Mouse (Mus musculus): ENCODE measurements around the gene Tbc1d1. TPM values are rescaled to one million over a fixed set of nuclear protein-coding genes. Genes with fewer than 3 reads are reported as not detected.
A peak's percentile ranks its signal among the peaks of the same experiment; 100 is the strongest.

The Tbc1d1 gene
- polyA plus RNA-seq, 1 experiment from 2014 or later = 11.6 TPM

- Histone ChIP-seq H3K9ac (ENCODE audit: low read length) (peak overlapping the region; percentile 67), H3K4me1 (ENCODE audit: control insufficient read depth, insufficient read depth, low read length) (peaks cover 5% of the 10 kb centered on the region; the same call in 1 of the 2 replicates), H3K36me3 (ENCODE audit: control insufficient read depth, insufficient read depth, low read length) (no peaks in the 10 kb centered on the region), H3K27me3 (replicated peaks; ENCODE audit: control insufficient read depth, insufficient read depth, low read length) (peaks cover 6% of the 10 kb centered on the region), H3K4me2 (ENCODE audit: low read length) (peak overlapping the region; percentile 100), H3K4me3 (ENCODE audit: low read depth, low read length) (peak overlapping the region; percentile 66), H3K9me3 (replicated peaks; ENCODE audit: control insufficient read depth, low read length) (no peaks in the 10 kb centered on the region), H3K27ac (ENCODE audit: low read depth, low read length) (no peak overlapping the region)
- DNase-seq (ENCODE audit: low spot score) = peak; percentile 61
- peak; percentile 69 for ATAC-seq
- WGBS = under 1% methylated on average over 39 of the region's 39 CpGs
Measured at GRCm38 (mm10) chr5:64159065-64159780, 3.1 kb downstream of the Tbc1d1 start.

GRCm38 (mm10) chr5:64159781-64160704, 3.9 kb downstream of the Tbc1d1 start:
- DNase-seq (ENCODE audit: low spot score) (peak; percentile 70), ATAC-seq (peak; percentile 86)
- Histone ChIP-seq H3K4me2 (ENCODE audit: low read length) (peak overlapping the region; percentile 100), H3K9me3 (replicated peaks; ENCODE audit: control insufficient read depth, low read length) (no peaks in the 10 kb centered on the region), H3K27me3 (replicated peaks; ENCODE audit: control insufficient read depth, insufficient read depth, low read length) (peaks cover 6% of the 10 kb centered on the region), H3K27ac (ENCODE audit: low read depth, low read length) (no peak overlapping the region), H3K4me1 (ENCODE audit: control insufficient read depth, insufficient read depth, low read length) (peaks cover 5% of the 10 kb centered on the region; the same call in 1 of the 2 replicates), H3K9ac (ENCODE audit: low read length) (peak overlapping the region; percentile 67), H3K36me3 (ENCODE audit: control insufficient read depth, insufficient read depth, low read length) (no peaks in the 10 kb centered on the region), H3K4me3 (ENCODE audit: low read depth, low read length) (peak overlapping the region; percentile 66)
- under 1% methylated on average over 43 of the region's 63 CpGs for WGBS

GRCm38 (mm10) chr5:64160705-64161391, 4.7 kb downstream of the Tbc1d1 start:
- H3K36me3 ChIP-seq (ENCODE audit: control insufficient read depth, insufficient read depth, low read length) = no peaks in the 10 kb centered on the region
- no peak for ATAC-seq
- H3K4me2 ChIP-seq (ENCODE audit: low read length) = peak overlapping the region; percentile 100
- peak overlapping the region; percentile 67 for H3K9ac ChIP-seq (ENCODE audit: low read length)
- H3K27ac ChIP-seq (ENCODE audit: low read depth, low read length) = no peak overlapping the region
- DNase-seq (ENCODE audit: low spot score) = peak; percentile 33
- H3K4me3 ChIP-seq (ENCODE audit: low read depth, low read length) = peak overlapping the region; percentile 66
- under 1% methylated on average over 20 of the region's 23 CpGs for WGBS
- H3K9me3 ChIP-seq (replicated peaks; ENCODE audit: control insufficient read depth, low read length) = no peaks in the 10 kb centered on the region
- peaks cover 6% of the 10 kb centered on the region for H3K27me3 ChIP-seq (replicated peaks; ENCODE audit: control insufficient read depth, insufficient read depth, low read length)
- H3K4me1 ChIP-seq (ENCODE audit: control insufficient read depth, insufficient read depth, low read length) = peaks cover 5% of the 10 kb centered on the region; the same call in 1 of the 2 replicates

GRCm38 (mm10) chr5:64161917-64162316, 5.8 kb downstream of the Tbc1d1 start:
- no peak overlapping the region for H3K4me2 ChIP-seq (ENCODE audit: low read length)
- no peak overlapping the region for H3K4me3 ChIP-seq (ENCODE audit: low read depth, low read length)
- H3K27ac ChIP-seq (ENCODE audit: low read depth, low read length) = no peak overlapping the region
- peaks cover 5% of the 10 kb centered on the region; the same call in 1 of the 2 replicates for H3K4me1 ChIP-seq (ENCODE audit: control insufficient read depth, insufficient read depth, low read length)
- no peak overlapping the region for H3K9ac ChIP-seq (ENCODE audit: low read length)
- DNase-seq (ENCODE audit: low spot score) = no peak
- no peaks in the 10 kb centered on the region for H3K9me3 ChIP-seq (replicated peaks; ENCODE audit: control insufficient read depth, low read length)
- WGBS = 87% methylated on average over 3 of the region's 3 CpGs
- H3K36me3 ChIP-seq (ENCODE audit: control insufficient read depth, insufficient read depth, low read length) = no peaks in the 10 kb centered on the region
- H3K27me3 ChIP-seq (replicated peaks; ENCODE audit: control insufficient read depth, insufficient read depth, low read length) = peaks cover 6% of the 10 kb centered on the region
- no peak for ATAC-seq

- Histone ChIP-seq H3K4me3 (ENCODE audit: low read depth, low read length) (no peak overlapping the region), H3K4me1 (ENCODE audit: control insufficient read depth, insufficient read depth, low read length) (peaks cover 5% of the 10 kb centered on the region; the same call in 1 of the 2 replicates), H3K9me3 (replicated peaks; ENCODE audit: control insufficient read depth, low read length) (no peaks in the 10 kb centered on the region), H3K9ac (ENCODE audit: low read length) (no peak overlapping the region), H3K27ac (ENCODE audit: low read depth, low read length) (no peak overlapping the region), H3K4me2 (ENCODE audit: low read length) (no peak overlapping the region), H3K27me3 (replicated peaks; ENCODE audit: control insufficient read depth, insufficient read depth, low read length) (peaks cover 6% of the 10 kb centered on the region), H3K36me3 (ENCODE audit: control insufficient read depth, insufficient read depth, low read length) (no peaks in the 10 kb centered on the region)
- 89% methylated on average over 5 of the region's 5 CpGs for WGBS
- ATAC-seq = no peak
- no peak for DNase-seq (ENCODE audit: low spot score)
Measured at GRCm38 (mm10) chr5:64162582-64162981, 6.5 kb downstream of the Tbc1d1 start.

GRCm38 (mm10) chr5:64164414-64164813, 8.3 kb downstream of the Tbc1d1 start:
- H3K4me1 ChIP-seq (ENCODE audit: control insufficient read depth, insufficient read depth, low read length) = peaks cover 5% of the 10 kb centered on the region; the same call in 1 of the 2 replicates
- ATAC-seq = no peak
- no peak overlapping the region for H3K9ac ChIP-seq (ENCODE audit: low read length)
- no peaks in the 10 kb centered on the region for H3K9me3 ChIP-seq (replicated peaks; ENCODE audit: control insufficient read depth, low read length)
- 93% methylated on average over 3 of the region's 3 CpGs for WGBS
- H3K27ac ChIP-seq (ENCODE audit: low read depth, low read length) = no peak overlapping the region
- no peak for DNase-seq (ENCODE audit: low spot score)
- H3K4me3 ChIP-seq (ENCODE audit: low read depth, low read length) = no peak overlapping the region
- no peak overlapping the region for H3K4me2 ChIP-seq (ENCODE audit: low read length)
- H3K36me3 ChIP-seq (ENCODE audit: control insufficient read depth, insufficient read depth, low read length) = no peaks in the 10 kb centered on the region
- no peaks in the 10 kb centered on the region; the same call in 1 of the 2 replicates for H3K27me3 ChIP-seq (replicated peaks; ENCODE audit: control insufficient read depth, insufficient read depth, low read length)

- Histone ChIP-seq H3K27ac (ENCODE audit: low read depth, low read length) (no peak overlapping the region), H3K36me3 (ENCODE audit: control insufficient read depth, insufficient read depth, low read length) (no peaks in the 10 kb centered on the region), H3K4me1 (ENCODE audit: control insufficient read depth, insufficient read depth, low read length) (peaks cover 5% of the 10 kb centered on the region; the same call in 1 of the 2 replicates), H3K9me3 (replicated peaks; ENCODE audit: control insufficient read depth, low read length) (no peaks in the 10 kb centered on the region), H3K4me2 (ENCODE audit: low read length) (no peak overlapping the region), H3K4me3 (ENCODE audit: low read depth, low read length) (no peak overlapping the region), H3K27me3 (replicated peaks; ENCODE audit: control insufficient read depth, insufficient read depth, low read length) (no peaks in the 10 kb centered on the region; the same call in 1 of the 2 replicates), H3K9ac (ENCODE audit: low read length) (no peak overlapping the region)
- DNase-seq (ENCODE audit: low spot score) = no peak
- WGBS = 41% methylated on average over 2 of the region's 2 CpGs
- ATAC-seq = no peak
Measured at GRCm38 (mm10) chr5:64165826-64166225, 9.7 kb downstream of the Tbc1d1 start.

GRCm38 (mm10) chr5:64168990-64169540, 13.0 kb downstream of the Tbc1d1 start:
- Histone ChIP-seq H3K4me2 (ENCODE audit: low read length) (no peak overlapping the region), H3K9ac (ENCODE audit: low read length) (no peak overlapping the region), H3K27ac (ENCODE audit: low read depth, low read length) (no peak overlapping the region), H3K36me3 (ENCODE audit: control insufficient read depth, insufficient read depth, low read length) (no peaks in the 10 kb centered on the region), H3K4me3 (ENCODE audit: low read depth, low read length) (no peak overlapping the region), H3K27me3 (replicated peaks; ENCODE audit: control insufficient read depth, insufficient read depth, low read length) (no peaks in the 10 kb centered on the region), H3K9me3 (replicated peaks; ENCODE audit: control insufficient read depth, low read length) (no peaks in the 10 kb centered on the region), H3K4me1 (ENCODE audit: control insufficient read depth, insufficient read depth, low read length) (no peaks in the 10 kb centered on the region)
- no peak for DNase-seq (ENCODE audit: low spot score)
- no peak for ATAC-seq
- WGBS = 95% methylated on average over 10 of the region's 10 CpGs
